Mouse (Mus musculus): ENCODE results near the gene C1qtnf1. TPM values are rescaled to one million over a fixed set of nuclear protein-coding genes. Genes with fewer than 3 reads are reported as not detected.

Gene C1qtnf1
- polyA plus RNA-seq, 1 experiment from 2014 or later: 4.8 TPM

GRCm38 (mm10) chr11:118460280-118460679 lies 32.3 kb downstream of the C1qtnf1 start:
- Histone ChIP-seq H3K27me3 (replicated peaks) (no peaks in the 10 kb centered on the region), H3K9me3 (replicated peaks) (no peaks in the 10 kb centered on the region), H3K27ac (replicated peaks) (no peak overlapping the region), H3K4me2 (no peak overlapping the region), H3K4me3 (replicated peaks) (no peak overlapping the region), H3K4me1 (peaks cover 8% of the 10 kb centered on the region), H3K36me3 (no peaks in the 10 kb centered on the region), H3K9ac (replicated peaks) (no peak overlapping the region)
- WGBS: 61% methylated on average over 6 of the region's 6 CpGs
- no peak for ATAC-seq (ENCODE audit: low FRiP score)

- Histone ChIP-seq H3K27ac (replicated peaks) (no peak overlapping the region), H3K4me3 (replicated peaks) (no peak overlapping the region), H3K9me3 (replicated peaks) (no peaks in the 10 kb centered on the region), H3K27me3 (replicated peaks) (no peaks in the 10 kb centered on the region), H3K4me1 (peaks cover 8% of the 10 kb centered on the region), H3K4me2 (no peak overlapping the region), H3K36me3 (no peaks in the 10 kb centered on the region), H3K9ac (replicated peaks) (no peak overlapping the region)
- no peak for ATAC-seq (ENCODE audit: low FRiP score)
- WGBS: 67% methylated on average over 11 of the region's 11 CpGs
Measured at GRCm38 (mm10) chr11:118467441-118468035, 39.5 kb downstream of the C1qtnf1 start.

- ATAC-seq (ENCODE audit: low FRiP score): no peak
- Histone ChIP-seq H3K4me3 (replicated peaks) (no peak overlapping the region), H3K36me3 (no peaks in the 10 kb centered on the region), H3K9ac (replicated peaks) (no peak overlapping the region), H3K27me3 (replicated peaks) (no peaks in the 10 kb centered on the region), H3K4me2 (no peak overlapping the region), H3K9me3 (replicated peaks) (no peaks in the 10 kb centered on the region), H3K4me1 (peaks cover 8% of the 10 kb centered on the region), H3K27ac (replicated peaks) (0 out of 2 replicates have a peak overlapping the region, but pooled peaks have one; percentile 18)
- 73% methylated on average over 10 of the region's 10 CpGs for WGBS
Measured at GRCm38 (mm10) chr11:118469509-118470160, 41.6 kb downstream of the C1qtnf1 start.

DNA sequence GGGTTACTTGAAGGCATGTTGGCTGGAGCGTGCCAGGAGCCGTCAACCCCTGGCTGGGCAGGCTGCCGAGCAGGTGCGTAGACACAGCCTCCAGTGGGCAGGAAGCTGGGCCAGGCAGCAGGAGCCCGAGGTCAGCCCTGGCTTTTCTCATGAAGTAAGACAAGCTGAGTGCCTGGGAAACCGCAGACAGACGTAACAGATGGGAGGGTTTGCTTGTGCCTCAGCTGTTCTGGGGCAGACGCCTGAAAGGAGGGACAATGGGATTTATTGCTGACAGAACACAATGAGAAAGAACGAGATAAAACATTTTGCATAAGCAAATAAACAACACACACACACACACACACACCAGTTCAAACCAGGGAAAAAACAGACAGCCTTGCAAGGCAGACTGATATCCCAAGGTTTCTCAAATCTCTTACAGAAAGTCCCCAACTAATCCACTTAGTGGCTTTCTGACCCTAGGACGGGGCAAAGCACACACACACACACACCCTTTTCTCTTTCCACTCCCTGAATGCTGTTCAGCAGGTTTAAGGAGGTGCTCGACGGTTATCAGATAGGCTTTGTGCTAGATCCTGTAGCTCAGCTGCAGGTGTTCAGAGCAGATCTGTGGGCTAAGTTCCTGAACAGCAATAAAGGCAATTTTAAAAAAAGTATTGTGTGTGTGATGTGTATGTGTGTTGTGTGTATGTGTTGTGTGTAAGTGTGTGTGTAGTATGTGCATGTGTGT lies 42.4 kb downstream of the C1qtnf1 start:
- ATAC-seq (ENCODE audit: low FRiP score): no peak

GRCm38 (mm10) chr11:118471676-118472075 lies 43.7 kb downstream of the C1qtnf1 start:
- Histone ChIP-seq H3K36me3 (no peaks in the 10 kb centered on the region), H3K4me1 (peaks cover 8% of the 10 kb centered on the region), H3K27me3 (replicated peaks) (no peaks in the 10 kb centered on the region), H3K9me3 (replicated peaks) (no peaks in the 10 kb centered on the region), H3K4me3 (replicated peaks) (no peak overlapping the region), H3K9ac (replicated peaks) (no peak overlapping the region), H3K4me2 (no peak overlapping the region), H3K27ac (replicated peaks) (no peak overlapping the region)
- 50% methylated on average over 13 of the region's 13 CpGs for WGBS
- ATAC-seq (ENCODE audit: low FRiP score): no peak

More for the DNA sequence above, 42.4 kb downstream of the C1qtnf1 start:
- no peaks in the 10 kb centered on the region for H3K27me3 ChIP-seq (replicated peaks)
- H3K4me2 ChIP-seq: no peak overlapping the region
- H3K9ac ChIP-seq (replicated peaks): no peak overlapping the region
- peaks cover 8% of the 10 kb centered on the region for H3K4me1 ChIP-seq
- no peak overlapping the region for H3K4me3 ChIP-seq (replicated peaks)
- WGBS: 11% methylated on average over 12 of the region's 12 CpGs
- peak overlapping the region; percentile 33; the same call in 1 of the 2 replicates for H3K27ac ChIP-seq (replicated peaks)
- H3K36me3 ChIP-seq: no peaks in the 10 kb centered on the region
- no peaks in the 10 kb centered on the region for H3K9me3 ChIP-seq (replicated peaks)

GRCm38 (mm10) chr11:118473161-118473560 lies 45.2 kb downstream of the C1qtnf1 start:
- H3K4me1 ChIP-seq: peaks cover 18% of the 10 kb centered on the region
- no peak overlapping the region for H3K4me3 ChIP-seq (replicated peaks)
- no peaks in the 10 kb centered on the region for H3K9me3 ChIP-seq (replicated peaks)
- no peak overlapping the region for H3K4me2 ChIP-seq
- ATAC-seq (ENCODE audit: low FRiP score): no peak
- H3K9ac ChIP-seq (replicated peaks): no peak overlapping the region
- no peak overlapping the region for H3K27ac ChIP-seq (replicated peaks)
- 74% methylated on average over 1 of the region's 1 CpGs for WGBS
- H3K36me3 ChIP-seq: no peaks in the 10 kb centered on the region
- no peaks in the 10 kb centered on the region for H3K27me3 ChIP-seq (replicated peaks)

GRCm38 (mm10) chr11:118473842-118474500 lies 46.0 kb downstream of the C1qtnf1 start:
- no peak overlapping the region for H3K27ac ChIP-seq (replicated peaks)
- H3K4me3 ChIP-seq (replicated peaks): no peak overlapping the region
- no peaks in the 10 kb centered on the region for H3K27me3 ChIP-seq (replicated peaks)
- H3K4me1 ChIP-seq: peaks cover 18% of the 10 kb centered on the region
- H3K9ac ChIP-seq (replicated peaks): no peak overlapping the region
- H3K4me2 ChIP-seq: no peak overlapping the region
- WGBS: 84% methylated on average over 6 of the region's 6 CpGs
- ATAC-seq (ENCODE audit: low FRiP score): no peak
- no peaks in the 10 kb centered on the region for H3K9me3 ChIP-seq (replicated peaks)
- no peaks in the 10 kb centered on the region for H3K36me3 ChIP-seq

- 55% methylated on average over 7 of the region's 7 CpGs for WGBS
- no peaks in the 10 kb centered on the region for H3K9me3 ChIP-seq (replicated peaks)
Measured at GRCm38 (mm10) chr11:118475496-118476083, 47.6 kb downstream of the C1qtnf1 start.

DNA sequence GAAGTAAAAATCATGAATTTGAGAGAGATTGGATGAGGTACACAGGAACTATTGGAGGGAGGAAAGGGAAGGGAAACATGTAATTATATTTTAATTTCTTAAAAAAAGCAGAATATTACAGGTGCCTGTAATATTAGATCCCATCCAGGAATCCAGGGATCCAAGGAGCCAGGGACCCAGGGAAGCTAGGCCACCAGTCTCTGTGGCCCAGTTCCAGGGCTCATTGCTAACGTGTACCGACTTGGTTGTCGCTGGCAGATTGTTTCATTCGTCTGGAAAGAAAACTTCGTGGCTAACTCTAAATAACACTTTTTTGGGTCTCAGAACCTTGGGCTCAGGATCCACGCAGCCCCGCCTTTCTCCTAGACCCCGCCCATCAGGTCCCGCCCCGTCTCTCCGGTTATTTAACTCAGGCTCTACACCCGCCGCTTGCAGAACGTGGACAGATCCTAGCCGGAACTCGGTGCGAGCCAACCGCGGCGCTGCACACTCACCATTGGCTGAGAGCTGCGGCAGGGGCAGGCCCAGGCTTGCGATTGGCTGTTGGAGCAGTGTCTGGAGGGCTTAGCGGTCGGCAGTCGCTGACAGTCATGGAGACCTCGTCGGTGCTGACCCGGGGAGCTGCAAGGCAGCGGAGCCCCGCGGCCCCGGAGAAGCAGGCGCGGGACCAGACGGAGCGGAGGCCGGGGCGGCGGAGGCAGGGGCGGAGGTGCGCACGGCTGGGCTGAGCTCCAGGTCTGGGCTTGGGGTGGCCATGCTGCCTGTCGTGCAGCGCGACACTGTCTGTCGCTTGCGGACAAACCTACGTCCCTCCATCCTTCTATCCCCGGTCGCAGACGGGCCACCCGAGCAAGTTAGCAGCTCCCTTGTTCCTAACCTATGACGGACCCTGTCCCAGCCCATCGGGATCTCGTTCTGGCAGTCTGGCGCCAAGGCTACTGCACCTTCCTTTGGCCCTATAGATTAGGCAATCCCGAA lies 48.7 kb downstream of the C1qtnf1 start, which contains the start of gene Engase:
Gene Engase (plus strand): TSS at position 434 of the 978 bp plus-strand sequence.
- H3K9me3 ChIP-seq (replicated peaks): no peaks in the 10 kb centered on the region
- peaks cover 10% of the 10 kb centered on the region for H3K4me1 ChIP-seq
- peak within 1 kb of the TSS; percentile 88 for H3K4me3 ChIP-seq (replicated peaks)
- peak within 1 kb of the TSS; percentile 87 for H3K4me2 ChIP-seq
- H3K27ac ChIP-seq (replicated peaks): peak within 1 kb of the TSS; percentile 83
- WGBS: under 1% methylated on average over 57 of the region's 57 CpGs
- ATAC-seq (ENCODE audit: low FRiP score): peak; percentile 99
- peak within 1 kb of the TSS; percentile 80 for H3K9ac ChIP-seq (replicated peaks)
- no peaks in the 10 kb centered on the region for H3K27me3 ChIP-seq (replicated peaks)
- H3K36me3 ChIP-seq: no peaks in the 10 kb centered on the region

More at GRCm38 (mm10) chr11:118475496-118476083, 47.6 kb downstream of the C1qtnf1 start:
- H3K4me1 ChIP-seq: peaks cover 10% of the 10 kb centered on the region
- H3K4me2 ChIP-seq: no peak overlapping the region
- H3K27me3 ChIP-seq (replicated peaks): no peaks in the 10 kb centered on the region
- no peak overlapping the region for H3K9ac ChIP-seq (replicated peaks)
- no peak for ATAC-seq (ENCODE audit: low FRiP score)
- no peak overlapping the region for H3K27ac ChIP-seq (replicated peaks)
- H3K4me3 ChIP-seq (replicated peaks): no peak overlapping the region
- no peaks in the 10 kb centered on the region for H3K36me3 ChIP-seq

GRCm38 (mm10) chr11:118479776-118480175 lies 51.8 kb downstream of the C1qtnf1 start:
- Histone ChIP-seq H3K27me3 (replicated peaks) (no peaks in the 10 kb centered on the region), H3K27ac (replicated peaks) (no peak overlapping the region), H3K9me3 (replicated peaks) (no peaks in the 10 kb centered on the region), H3K4me2 (no peak overlapping the region), H3K9ac (replicated peaks) (no peak overlapping the region), H3K36me3 (0 out of 2 replicates have a peak, but pooled peaks cover 5% of the 10 kb centered on the region), H3K4me3 (replicated peaks) (no peak overlapping the region), H3K4me1 (peaks cover 10% of the 10 kb centered on the region)
- no peak for ATAC-seq (ENCODE audit: low FRiP score)
- 78% methylated on average over 12 of the region's 12 CpGs for WGBS
